In genomic region chrX:20425839-20426449, GRCm38 (mm10) we compare ENCODE assay signal across 8 mouse cellular contexts. TPM values are rescaled to one million over a fixed set of nuclear protein-coding genes. Genes with fewer than 3 reads are reported as not detected.
DNase-seq lines count a peak whose midpoint lies in the region; ATAC-seq lines count a peak whose summit lies in the region.

No protein-coding gene starts in this region.

- DNase-seq in CD8-positive naive resting alpha-beta T cell, adult 2 months (ENCODE audit: low read depth in 2 of 2, low spot score in 2 of 2), result peak; percentile 0 to 4
- DNase-seq in adrenal gland, adult 8-10 months, result peak; percentile 8
- peak; percentile 13 for DNase-seq in embryo, embryonic 11.5 days (ENCODE audit: low read depth, low spot score)
- peak; percentile 41 for DNase-seq in lung, postnatal 10 days
- DNase-seq in ovary, postnatal 10 days (ENCODE audit: low spot score), result peak; percentile 3
- DNase-seq in thymus, postnatal 36 days, result peak; percentile 30 to 39

- no peaks in the 10 kb centered on the region for H3K27me3 ChIP-seq in heart, embryonic 12.5 days (replicated peaks)
- no peaks in the 10 kb centered on the region for H3K27me3 ChIP-seq in kidney, embryonic 15.5 days

- H3K4me3 ChIP-seq in heart, embryonic 12.5 days, result peak overlapping the region; percentile 66
- peak overlapping the region; percentile 62 for H3K4me3 ChIP-seq in kidney, embryonic 15.5 days (replicated peaks)

- peak; percentile 51 for ATAC-seq in heart, embryonic 12.5 days (ENCODE audit: insufficient number of reproducible peaks, low FRiP score)
- peak; percentile 34 for ATAC-seq in kidney, embryonic 15.5 days (replicated peaks; ENCODE audit: low FRiP score)

- 10% methylated on average over 50 of the region's 51 CpGs for WGBS in heart, embryonic 12.5 days
- 17% methylated on average over 51 of the region's 51 CpGs for WGBS in kidney, embryonic 15.5 days

- H3K4me1 ChIP-seq in heart, embryonic 12.5 days (replicated peaks), result no peaks in the 10 kb centered on the region
- no peaks in the 10 kb centered on the region for H3K4me1 ChIP-seq in kidney, embryonic 15.5 days

- H3K4me2 ChIP-seq in heart, embryonic 12.5 days, result peak overlapping the region; percentile 66
- peak overlapping the region; percentile 60 for H3K4me2 ChIP-seq in kidney, embryonic 15.5 days

- peaks cover 6% of the 10 kb centered on the region; the same call in 1 of the 2 replicates for H3K36me3 ChIP-seq in heart, embryonic 12.5 days
- peaks cover 3% of the 10 kb centered on the region; the same call in 1 of the 2 replicates for H3K36me3 ChIP-seq in kidney, embryonic 15.5 days

- H3K27ac ChIP-seq in heart, embryonic 12.5 days (ENCODE audit: poor library complexity, severe bottlenecking), result peak overlapping the region; percentile 87
- H3K27ac ChIP-seq in kidney, embryonic 15.5 days, result peak overlapping the region; percentile 81

- H3K9ac ChIP-seq in heart, embryonic 12.5 days, result peak overlapping the region; percentile 78
- peak overlapping the region; percentile 66 for H3K9ac ChIP-seq in kidney, embryonic 15.5 days

- no peaks in the 10 kb centered on the region for H3K9me3 ChIP-seq in heart, embryonic 12.5 days (replicated peaks)
- no peaks in the 10 kb centered on the region for H3K9me3 ChIP-seq in kidney, embryonic 15.5 days (replicated peaks)

RNA-seq across cellular contexts. Expression of gene Jade3, which starts 0.5 kb away (rescaled TPM):
- total RNA-seq in adrenal gland, adult 8-10 months (2022), result 1 to 10 TPM; 5.3 to 8.2 (median 6.4) TPM
- 7.1 and 7.4 TPM in 2 replicates for polyA plus RNA-seq in heart, embryonic 12.5 days (2016; fragmentation: Nextera tagmentation; extraction: Ambion mirVana)
- 11.2 and 11.6 TPM in 2 replicates for polyA plus RNA-seq in kidney, embryonic 15.5 days (2015; fragmentation: Nextera tagmentation; extraction: Ambion mirVana)

Comparison
In these comparisons a context has a peak if more than half of its experiments do, and no peak if none do; other contexts are left out.
1. Peak in every context shown above with its lines: DNase-seq, ATAC-seq, H3K4me3 ChIP-seq and H3K27ac ChIP-seq.